Mouse (Mus musculus) naive thymus-derived CD4-positive, alpha-beta T cell, adult 2 months (primary cell): ENCODE measurements around the gene Gpatch8.

Experiments
- DNase-seq: peaks from one replicate; pipeline ENCODE4 v3.0.0-alpha.2; 2011; ENCODE audit warnings: low read depth

Gene Gpatch8

GRCm38 (mm10) chr11:102556031-102556715 lies at the start of gene Gpatch8:
TSS of gene Gpatch8 (minus strand) at chr11:102556392.
- DNase-seq, result peak; percentile 95

- no peak for DNase-seq
Observed at GRCm38 (mm10) chr11:102604777-102605552, 48.8 kb upstream of the Gpatch8 start.

- no peak for DNase-seq
Observed at GRCm38 (mm10) chr11:102604010-102604584, 47.9 kb upstream of the Gpatch8 start, which contains the start of gene Fzd2. TSS of gene Fzd2 (plus strand) at chr11:102604396.

GRCm38 (mm10) chr11:102603496-102603850 lies 47.3 kb upstream of the Gpatch8 start:
- no peak for DNase-seq

GRCm38 (mm10) chr11:102602816-102603495 lies 46.8 kb upstream of the Gpatch8 start:
- DNase-seq, result no peak

- DNase-seq, result no peak
Observed at GRCm38 (mm10) chr11:102599912-102600311, 43.7 kb upstream of the Gpatch8 start.

GRCm38 (mm10) chr11:102595341-102595820 lies 39.2 kb upstream of the Gpatch8 start:
- DNase-seq, result no peak

- no peak for DNase-seq
Observed at GRCm38 (mm10) chr11:102587554-102587953, 31.4 kb upstream of the Gpatch8 start.

GRCm38 (mm10) chr11:102586445-102587130 lies 30.4 kb upstream of the Gpatch8 start:
- no peak for DNase-seq

- no peak for DNase-seq
Observed at GRCm38 (mm10) chr11:102582736-102583135, 26.5 kb upstream of the Gpatch8 start.

- no peak for DNase-seq
Observed at GRCm38 (mm10) chr11:102582016-102582610, 25.9 kb upstream of the Gpatch8 start.

GRCm38 (mm10) chr11:102581281-102582015 lies 25.3 kb upstream of the Gpatch8 start:
- DNase-seq, result no peak

GRCm38 (mm10) chr11:102580034-102580330 lies 23.8 kb upstream of the Gpatch8 start:
- no peak for DNase-seq

- no peak for DNase-seq
Observed at GRCm38 (mm10) chr11:102579165-102580033, 23.2 kb upstream of the Gpatch8 start, which contains the start of gene Gm11627. TSS of gene Gm11627 (minus strand) at chr11:102579461.

- peak; percentile 81 for DNase-seq
Observed at GRCm38 (mm10) chr11:102578341-102579118, 22.3 kb upstream of the Gpatch8 start.

- DNase-seq, result no peak
Observed at GRCm38 (mm10) chr11:102576050-102576754, 20.0 kb upstream of the Gpatch8 start.

GRCm38 (mm10) chr11:102575034-102575433 lies 18.8 kb upstream of the Gpatch8 start:
- DNase-seq, result no peak
